Mouse (Mus musculus) MEL (cell line): Measurements from ENCODE around the gene Grik4.

Experiments used
- CTCF ChIP-seq, 3 experiments: IDR thresholded peaks in 2 of 3; conservative IDR thresholded peaks in 1 of 3; 2 replicates each; pipeline ENCODE4 v1.5.1; 2011 to 2012; ENCODE audit warnings: low read length in 3 of 3, low read depth in 2 of 3, mild to moderate bottlenecking in 2 of 3, improper control_type of control experiment in 1 of 3, inconsistent platforms in 1 of 3, mixed read lengths in 1 of 3, moderate library complexity in 1 of 3; ENCODE audit not compliant: control insufficient read depth in 1 of 3, insufficient read depth in 1 of 3, poor library complexity in 1 of 3, severe bottlenecking in 1 of 3
- ELF1 ChIP-seq: IDR thresholded peaks from 2 replicates; pipeline ENCODE4 v1.6.1; 2014; ENCODE audit warnings: low read depth, mild to moderate bottlenecking, inconsistent platforms, low read length, improper control_type of control experiment, moderate library complexity
- EP300 ChIP-seq, 2 experiments: IDR thresholded peaks; 2 replicates each; pipeline ENCODE4 v1.6.1; 2011; ENCODE audit warnings: improper control_type of control experiment in 2 of 2, low read length in 2 of 2, low read depth in 1 of 2, mild to moderate bottlenecking in 1 of 2
- JUND ChIP-seq: IDR thresholded peaks from 2 replicates; pipeline ENCODE4 v1.6.1; 2011; ENCODE audit warnings: low read depth, mild to moderate bottlenecking, improper control_type of control experiment, low read length
- MAX ChIP-seq: IDR thresholded peaks from 2 replicates; pipeline ENCODE4 v1.6.1; 2011; ENCODE audit warnings: low read length, improper control_type of control experiment
- MEF2A ChIP-seq: IDR thresholded peaks from 2 replicates; pipeline ENCODE4 v1.6.1; 2014; ENCODE audit warnings: low read depth, mild to moderate bottlenecking, inconsistent platforms, low read length, improper control_type of control experiment; ENCODE audit not compliant: poor library complexity, insufficient replicate concordance, severe bottlenecking; ENCODE audit errors: extremely low read depth
- NELFE ChIP-seq: IDR thresholded peaks from 2 replicates; pipeline ENCODE4 v1.6.1; 2011; ENCODE audit warnings: low read depth, low read length, improper control_type of control experiment
- POLR2A ChIP-seq, 2 experiments: IDR thresholded peaks; 2 replicates each; pipeline ENCODE4 v1.6.1; 2011 to 2012; ENCODE audit warnings: low read length in 2 of 2, mild to moderate bottlenecking in 2 of 2, control low read depth in 1 of 2, improper control_type of control experiment in 1 of 2, low read depth in 1 of 2, moderate library complexity in 1 of 2; ENCODE audit not compliant: control insufficient read depth in 1 of 2, insufficient read depth in 1 of 2, poor library complexity in 1 of 2
- TBP ChIP-seq: IDR thresholded peaks from 2 replicates; pipeline ENCODE4 v1.8.0; 2011; ENCODE audit warnings: low read depth, low read length, improper control_type of control experiment
- TCF12 ChIP-seq: IDR thresholded peaks from 2 replicates; pipeline ENCODE4 v1.6.1; 2014; ENCODE audit warnings: low read depth, mild to moderate bottlenecking, inconsistent platforms, low read length, improper control_type of control experiment, moderate library complexity
- ZMIZ1 ChIP-seq: IDR thresholded peaks from 2 replicates; pipeline ENCODE4 v1.6.1; 2012; ENCODE audit warnings: low read depth, mild to moderate bottlenecking, inconsistent platforms, low read length, improper control_type of control experiment, moderate library complexity

- TF ChIP-seq MAX (no peak), JUND (no peak), EP300 (IDR thresholded peaks at IDR 0.05; ENCODE audit: low read depth in 1 of 2, low read length in 2 of 2) (no peak), MEF2A (no peak), POLR2A (IDR thresholded peaks at IDR 0.05; ENCODE audit: control insufficient read depth in 1 of 2, insufficient read depth in 1 of 2, low read depth in 1 of 2, low read length in 2 of 2, poor library complexity in 1 of 2) (no peak), TCF12 (no peak), CTCF (IDR thresholded peaks at IDR 0.05 in 2 of 3, conservative IDR thresholded peaks at IDR 0.05 in 1 of 3; ENCODE audit: control insufficient read depth in 1 of 3, insufficient read depth in 1 of 3, low read depth in 2 of 3, low read length in 3 of 3, poor library complexity in 1 of 3, severe bottlenecking in 1 of 3) (no peak), ELF1 (no peak), TBP (no peak), ZMIZ1 (no peak), NELFE (no peak)
Observed at GRCm38 (mm10) chr9:42885566-42885965, 58.7 kb downstream of the Grik4 start.
